Mouse (Mus musculus): ENCODE measurements around the gene Xrcc3.

GRCm38 (mm10) chr12:111853011-111853436, 39.4 kb upstream of the Xrcc3 start:
- TF ChIP-seq GATA1 (IDR thresholded peaks at IDR 0.05; ENCODE audit: borderline replicate concordance, low read length) (no peak), FLI1 (IDR thresholded peaks at IDR 0.05; ENCODE audit: low read length) (no peak)

Data from megakaryocyte, embryonic 14.5 days (primary cell).